Mouse (Mus musculus) liver, embryonic 14.5 days (tissue): Measurements from ENCODE around the gene Nek9. TPM values are rescaled to one million over a fixed set of nuclear protein-coding genes. Genes with fewer than 3 reads are reported as not detected.

Source experiments
- ATAC-seq: fragments of 200-750 bp; cut with Nextera tagmentation; 2 replicates; pipeline ENCODE4 v1.8.0; 2017; ENCODE audit warnings: moderate number of reproducible peaks, mild to moderate bottlenecking, moderate library complexity; ENCODE audit not compliant: insufficient read depth
- DNase-seq, 3 experiments: peaks; one replicate each; pipeline ENCODE4 v3.0.0-alpha.2; 2012 to 2013; ENCODE audit warnings: low read depth in 3 of 3, low spot score in 3 of 3
- H3K27ac ChIP-seq: fragments of 300-500 bp; sonication (generic); 2 replicates; pipeline ENCODE4 v1.5.1; 2014; ENCODE audit warnings: moderate library complexity, mild to moderate bottlenecking, control low read depth, inconsistent platforms
- H3K27me3 ChIP-seq: fragments of 300-500 bp; sonication (generic); 2 replicates; pipeline ENCODE4 v1.6.1; 2014; ENCODE audit warnings: mild to moderate bottlenecking, low read length, moderate library complexity; ENCODE audit not compliant: control insufficient read depth, insufficient read depth
- H3K36me3 ChIP-seq: fragments of 300-500 bp; sonication (generic); replicated peaks from 2 replicates; pipeline ENCODE4 v1.6.1; 2014; ENCODE audit warnings: low read depth; ENCODE audit not compliant: control insufficient read depth, insufficient read depth
- H3K4me1 ChIP-seq, 2 experiments: fragments of 200-500 bp in 1 of 2; fragments of 300-500 bp in 1 of 2; sonication (generic) in 1 of 2; replicated peaks; 2 replicates each; pipeline ENCODE4 v1.6.1; 2012 to 2014; ENCODE audit warnings: antibody characterized with exemption in 1 of 2, inconsistent platforms in 1 of 2, low read length in 1 of 2; ENCODE audit not compliant: control insufficient read depth in 2 of 2, insufficient read depth in 2 of 2
- H3K4me2 ChIP-seq: fragments of 300-500 bp; sonication (generic); 2 replicates; pipeline ENCODE4 v1.6.1; 2014; ENCODE audit warnings: low read depth, mild to moderate bottlenecking, control low read depth, moderate library complexity
- H3K4me3 ChIP-seq, 2 experiments: fragments of 200-500 bp in 1 of 2; fragments of 300-500 bp in 1 of 2; sonication (generic) in 1 of 2; 2 replicates each; pipeline ENCODE4 v1.5.1; 2012 to 2014; ENCODE audit warnings: low read depth in 2 of 2, low read length in 2 of 2, mild to moderate bottlenecking in 2 of 2, control low read depth in 1 of 2, inconsistent platforms in 1 of 2, moderate library complexity in 1 of 2; ENCODE audit not compliant: insufficient read depth in 1 of 2
- H3K9ac ChIP-seq: fragments of 300-500 bp; sonication (generic); replicated peaks from 2 replicates; pipeline ENCODE4 v1.6.1; 2014; ENCODE audit warnings: mild to moderate bottlenecking, control low read depth, moderate library complexity
- H3K9me3 ChIP-seq: fragments of 300-500 bp; sonication (generic); 2 replicates; pipeline ENCODE4 v1.6.1; 2016; ENCODE audit warnings: low read length, mixed read lengths; ENCODE audit not compliant: control insufficient read depth
- CTCF ChIP-seq: IDR thresholded peaks from 2 replicates; pipeline ENCODE4 v1.5.1; 2016; ENCODE audit warnings: antibody characterized with exemption, low read depth, control low read depth
- EP300 ChIP-seq: IDR thresholded peaks from 2 replicates; pipeline ENCODE4 v1.6.1; 2016; ENCODE audit warnings: antibody characterized with exemption, low read depth
- WGBS: fragments of 180-500 bp; shearing (Covaris S2); extraction: QIAGEN DNeasy Blood & Tissue Kit; methylation state at CpG from one replicate; pipeline ENCODE4 v1.1.7; 2014; ENCODE audit not compliant: insufficient replicate concordance; 5-methylcytosine and 5-hydroxymethylcytosine counted together
- polyA plus RNA-seq, 2 experiments: library from polyadenylated mRNA; depleted of rRNA in 1 of 2; stranded (reverse) in 1 of 2; unstranded in 1 of 2; fragments of >200 nt; fragmentation: Nextera tagmentation in 1 of 2; extraction: Ambion mirVana in 1 of 2; gene quantifications; 2 replicates each; pipeline versions ENCODE4 v1.2.1 to v1.2.3; 2012 to 2014

Nek9 gene
- polyA plus RNA-seq, 2 experiments = 4.1 to 8.8 TPM

- peaks cover 18% of the 10 kb centered on the region for H3K36me3 ChIP-seq
- DNase-seq (no peak), ATAC-seq (no peak)
- 65% methylated on average over 6 of the region's 6 CpGs for WGBS
- TF ChIP-seq CTCF (no peak), EP300 (peak; percentile 10; the same call in 1 of the 2 replicates)
- H3K4me2 ChIP-seq = no peak overlapping the region
- H3K27ac ChIP-seq = no peak overlapping the region
- H3K27me3 ChIP-seq = no peaks in the 10 kb centered on the region
- H3K9me3 ChIP-seq = no peaks in the 10 kb centered on the region
- H3K9ac ChIP-seq = no peak overlapping the region
- peaks cover 0 to 2% of the 10 kb centered on the region in 2 experiments; a peak in 1 of 4 replicates for H3K4me1 ChIP-seq
- no peak overlapping the region for H3K4me3 ChIP-seq
Observed at GRCm38 (mm10) chr12:85348338-85348737, 9.2 kb upstream of the Nek9 start.

- Histone ChIP-seq H3K9ac (no peak overlapping the region), H3K27ac (no peak overlapping the region), H3K27me3 (no peaks in the 10 kb centered on the region), H3K9me3 (no peaks in the 10 kb centered on the region), H3K36me3 (peaks cover 18% of the 10 kb centered on the region), H3K4me1 (peaks cover 0 to 2% of the 10 kb centered on the region in 2 experiments; a peak in 1 of 4 replicates), H3K4me3 (no peak overlapping the region), H3K4me2 (no peak overlapping the region)
- 90% methylated on average over 3 of the region's 3 CpGs for WGBS
- DNase-seq (no peak), ATAC-seq (no peak)
- TF ChIP-seq CTCF = no peak
- no peak for TF ChIP-seq EP300
Observed at GRCm38 (mm10) chr12:85347196-85347595, 8.0 kb upstream of the Nek9 start.

GRCm38 (mm10) chr12:85346374-85346773 is 7.2 kb upstream of the Nek9 start:
- Histone ChIP-seq H3K27ac (no peak overlapping the region), H3K4me3 (no peak overlapping the region), H3K9ac (no peak overlapping the region), H3K9me3 (no peaks in the 10 kb centered on the region), H3K4me2 (no peak overlapping the region), H3K27me3 (no peaks in the 10 kb centered on the region), H3K4me1 (peaks cover 0 to 2% of the 10 kb centered on the region in 2 experiments; a peak in 1 of 4 replicates), H3K36me3 (peaks cover 18% of the 10 kb centered on the region)
- TF ChIP-seq CTCF (peak; percentile 61), EP300 (no peak)
- peak in 2 of 3 experiments; percentile 28 to 56 for DNase-seq
- ATAC-seq = no peak
- 39% methylated on average over 3 of the region's 3 CpGs for WGBS

GRCm38 (mm10) chr12:85345559-85345958 is 6.4 kb upstream of the Nek9 start:
- TF ChIP-seq EP300 (no peak), CTCF (no peak)
- no peak overlapping the region for H3K9ac ChIP-seq
- no peak overlapping the region for H3K27ac ChIP-seq
- 88% methylated on average over 6 of the region's 6 CpGs for WGBS
- no peak for DNase-seq
- no peaks in the 10 kb centered on the region for H3K27me3 ChIP-seq
- peaks cover 20% of the 10 kb centered on the region for H3K36me3 ChIP-seq
- no peak overlapping the region for H3K4me2 ChIP-seq
- ATAC-seq = no peak
- no peaks in the 10 kb centered on the region for H3K9me3 ChIP-seq
- H3K4me3 ChIP-seq = no peak overlapping the region
- H3K4me1 ChIP-seq = peaks cover 0 to 2% of the 10 kb centered on the region in 2 experiments; a peak in 2 of 4 replicates

- H3K27me3 ChIP-seq = no peaks in the 10 kb centered on the region
- no peak overlapping the region for H3K4me2 ChIP-seq
- ATAC-seq = no peak
- no peak overlapping the region for H3K9ac ChIP-seq
- 75% methylated on average over 7 of the region's 7 CpGs for WGBS
- H3K36me3 ChIP-seq = peaks cover 18% of the 10 kb centered on the region
- DNase-seq = no peak
- TF ChIP-seq CTCF = no peak
- no peak for TF ChIP-seq EP300
- no peak overlapping the region for H3K4me3 ChIP-seq
- peaks cover 6 to 8% of the 10 kb centered on the region in 2 experiments for H3K4me1 ChIP-seq
- no peaks in the 10 kb centered on the region for H3K9me3 ChIP-seq
- H3K27ac ChIP-seq = no peak overlapping the region
Observed at GRCm38 (mm10) chr12:85344252-85344651, 5.1 kb upstream of the Nek9 start.

- Histone ChIP-seq H3K9ac (no peak overlapping the region), H3K27ac (no peak overlapping the region), H3K4me3 (no peak overlapping the region), H3K36me3 (peaks cover 6% of the 10 kb centered on the region), H3K4me1 (peaks cover 13 to 17% of the 10 kb centered on the region in 2 experiments), H3K4me2 (no peak overlapping the region), H3K27me3 (no peaks in the 10 kb centered on the region), H3K9me3 (no peaks in the 10 kb centered on the region)
- no peak for ATAC-seq
- DNase-seq = no peak
- 69% methylated on average over 4 of the region's 4 CpGs for WGBS
- TF ChIP-seq CTCF = no peak
Observed at GRCm38 (mm10) chr12:85342310-85342709, 3.1 kb upstream of the Nek9 start.
